Mouse (Mus musculus) neural tube, embryonic 11.5 days (tissue): ENCODE results near the gene Opalin. TPM values are rescaled to one million over a fixed set of nuclear protein-coding genes. Genes with fewer than 3 reads are reported as not detected.

ENCODE experiments used
- ATAC-seq: fragments of 200-750 bp; cut with Nextera tagmentation; 2 replicates; pipeline ENCODE4 v1.8.0; 2017; ENCODE audit warnings: moderate number of reproducible peaks, mild to moderate bottlenecking, moderate TSS enrichment, moderate library complexity; ENCODE audit not compliant: insufficient read depth, low FRiP score, low TSS enrichment
- DNase-seq: peaks from one replicate; pipeline ENCODE4 v3.0.0-alpha.2; 2015; ENCODE audit warnings: low spot score
- H3K27ac ChIP-seq: fragments of 300-500 bp; sonication (generic); 2 replicates; pipeline ENCODE4 v1.5.1; 2014; ENCODE audit warnings: low read depth, mild to moderate bottlenecking, low read length
- H3K27me3 ChIP-seq: fragments of 300-500 bp; sonication (generic); 2 replicates; pipeline ENCODE4 v1.6.1; 2014; ENCODE audit warnings: mild to moderate bottlenecking, low read length, mixed read lengths; ENCODE audit not compliant: control insufficient read depth, insufficient read depth
- H3K36me3 ChIP-seq: fragments of 300-500 bp; sonication (generic); 2 replicates; pipeline ENCODE4 v1.6.1; 2014; ENCODE audit warnings: mild to moderate bottlenecking, low read length, moderate library complexity, mixed read lengths; ENCODE audit not compliant: control insufficient read depth, insufficient read depth
- H3K4me1 ChIP-seq: fragments of 300-500 bp; sonication (generic); 2 replicates; pipeline ENCODE4 v1.6.1; 2014; ENCODE audit warnings: low read length, mixed read lengths; ENCODE audit not compliant: control insufficient read depth, insufficient read depth
- H3K4me2 ChIP-seq: fragments of 300-500 bp; sonication (generic); 2 replicates; pipeline ENCODE4 v1.6.1; 2014; ENCODE audit warnings: low read depth, mild to moderate bottlenecking, moderate library complexity
- H3K4me3 ChIP-seq: fragments of 300-500 bp; sonication (generic); 2 replicates; pipeline ENCODE4 v1.5.1; 2014; ENCODE audit warnings: low read depth, low read length
- H3K9ac ChIP-seq: fragments of 300-500 bp; sonication (generic); 2 replicates; pipeline ENCODE4 v1.6.1; 2014; ENCODE audit warnings: mild to moderate bottlenecking, low read length
- H3K9me3 ChIP-seq: fragments of 300-500 bp; sonication (generic); 2 replicates; pipeline ENCODE4 v1.6.1; 2016; ENCODE audit warnings: low read length; ENCODE audit not compliant: control insufficient read depth
- WGBS: fragments of 180-500 bp; shearing (Covaris S2); extraction: QIAGEN DNeasy Blood & Tissue Kit; methylation state at CpG from one replicate; pipeline ENCODE4 v1.1.7; 2014; 5-methylcytosine and 5-hydroxymethylcytosine counted together
- polyA plus RNA-seq: library from polyadenylated mRNA; unstranded; fragments of >200 nt; fragmentation: Nextera tagmentation; extraction: Ambion mirVana; gene quantifications from 2 replicates; pipeline ENCODE4 v1.2.1, GENCODE M21; 2014

Opalin gene
- polyA plus RNA-seq, 1 experiment from 2014 or later = not detected

DNA sequence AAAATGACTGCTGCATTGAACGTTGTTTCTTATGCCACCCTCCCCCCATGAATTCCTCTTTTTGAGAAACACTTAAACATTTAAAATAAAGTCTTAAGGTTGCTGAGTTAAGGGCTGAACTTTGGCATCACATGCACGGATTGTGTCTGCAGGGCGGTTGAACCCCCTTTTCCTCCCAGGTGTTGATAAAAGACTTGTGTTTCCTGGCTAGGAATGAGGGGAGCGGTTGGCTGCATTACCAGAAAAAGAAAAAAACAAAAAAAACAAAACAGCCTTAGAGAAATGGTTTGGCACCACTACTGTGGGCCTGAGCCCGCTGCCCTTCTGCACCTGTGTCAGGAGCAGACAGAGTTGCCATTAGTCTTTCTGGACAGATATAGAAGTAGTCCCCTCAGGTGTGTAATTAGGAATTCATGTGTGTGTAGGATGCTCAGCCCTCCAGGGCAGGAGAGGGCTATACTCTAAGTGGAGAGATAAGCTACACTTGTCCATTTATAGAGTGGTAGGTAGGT, 57.7 kb downstream of the Opalin start:
- 82% methylated on average over 5 of the region's 5 CpGs for WGBS
- Histone ChIP-seq H3K36me3 (no peaks in the 10 kb centered on the region), H3K4me1 (no peaks in the 10 kb centered on the region)

GRCm38 (mm10) chr19:41015951-41016716, 60.8 kb downstream of the Opalin start:
- H3K9me3 ChIP-seq = no peaks in the 10 kb centered on the region
- ATAC-seq (peak; percentile 53), DNase-seq (peak; percentile 53)
- no peak overlapping the region for H3K27ac ChIP-seq
- no peak overlapping the region for H3K9ac ChIP-seq
- no peaks in the 10 kb centered on the region for H3K4me1 ChIP-seq
- 16% methylated on average over 14 of the region's 14 CpGs for WGBS
- no peaks in the 10 kb centered on the region for H3K27me3 ChIP-seq
- no peaks in the 10 kb centered on the region for H3K36me3 ChIP-seq
- no peak overlapping the region for H3K4me3 ChIP-seq
- peak overlapping the region; percentile 39 for H3K4me2 ChIP-seq

More for the DNA sequence above, 57.7 kb downstream of the Opalin start:
- no peaks in the 10 kb centered on the region for H3K9me3 ChIP-seq
- no peak overlapping the region for H3K27ac ChIP-seq
- H3K27me3 ChIP-seq = no peaks in the 10 kb centered on the region
- no peak for ATAC-seq
- DNase-seq = no peak
- H3K9ac ChIP-seq = no peak overlapping the region
- H3K4me2 ChIP-seq = no peak overlapping the region
- no peak overlapping the region for H3K4me3 ChIP-seq

- H3K27me3 ChIP-seq = no peaks in the 10 kb centered on the region
- 41% methylated on average over 9 of the region's 9 CpGs for WGBS
- H3K36me3 ChIP-seq = no peaks in the 10 kb centered on the region
- H3K4me1 ChIP-seq = no peaks in the 10 kb centered on the region
- no peak overlapping the region for H3K4me3 ChIP-seq
- ATAC-seq = no peak
- no peaks in the 10 kb centered on the region for H3K9me3 ChIP-seq
- no peak overlapping the region for H3K4me2 ChIP-seq
- H3K27ac ChIP-seq = no peak overlapping the region
- no peak overlapping the region for H3K9ac ChIP-seq
- DNase-seq = no peak
These were observed 62.9 kb downstream of the Opalin start for GRCm38 (mm10) chr19:41014003-41014402.

DNA sequence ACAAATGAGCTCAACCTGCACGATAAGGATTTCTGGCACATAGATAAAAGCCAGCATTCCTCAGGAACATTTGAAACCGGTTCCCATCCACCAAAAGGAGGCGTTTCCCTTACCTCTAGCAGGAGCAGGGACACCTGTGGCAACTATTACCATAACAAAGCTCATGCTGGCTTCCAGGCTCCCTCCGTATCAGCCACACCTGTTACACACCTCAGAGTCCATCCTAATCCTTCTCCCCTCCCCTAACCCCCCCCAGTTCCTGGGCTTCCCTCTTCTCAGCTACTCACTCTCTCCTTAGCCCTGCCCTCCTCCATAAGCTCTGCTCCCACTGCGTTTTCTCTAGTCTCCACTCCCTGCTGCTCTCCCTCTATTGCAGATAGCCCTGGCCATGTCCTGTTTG, 63.3 kb downstream of the Opalin start:
- no peak for ATAC-seq
- WGBS = 13% methylated on average over 5 of the region's 5 CpGs
- H3K9me3 ChIP-seq = no peaks in the 10 kb centered on the region

More for the DNA sequence above, 63.3 kb downstream of the Opalin start:
- H3K4me2 ChIP-seq = no peak overlapping the region
- DNase-seq = no peak
- no peaks in the 10 kb centered on the region for H3K4me1 ChIP-seq
- H3K27me3 ChIP-seq = no peaks in the 10 kb centered on the region
- H3K36me3 ChIP-seq = no peaks in the 10 kb centered on the region
- no peak overlapping the region for H3K9ac ChIP-seq
- no peak overlapping the region for H3K27ac ChIP-seq
- no peak overlapping the region for H3K4me3 ChIP-seq

Other genes with a start within 250 kb of the Opalin start
- 37.6 and 38.3 TPM in 2 replicates for gene Ccnj, start 245.8 kb downstream of the Opalin start, polyA plus RNA-seq
- gene Zfp518a, start 182.4 kb downstream of the Opalin start, polyA plus RNA-seq = 18.6 and 19.0 TPM in 2 replicates
- 0.45 and 0.70 TPM in 2 replicates for gene Blnk, start 82.6 kb downstream of the Opalin start, polyA plus RNA-seq
- 0.17 TPM in 1 of 2 replicates, not detected in the other for gene Dntt, start 47.8 kb downstream of the Opalin start, polyA plus RNA-seq
- 0.99 and 1.2 TPM in 2 replicates for gene Tll2, start 129.7 kb upstream of the Opalin start, polyA plus RNA-seq
- 142 and 148 TPM in 2 replicates for gene Tm9sf3, start 186.9 kb upstream of the Opalin start, polyA plus RNA-seq